Mouse (Mus musculus): Measurements from ENCODE around the gene Fkbp1b. TPM values are rescaled to one million over a fixed set of nuclear protein-coding genes. Genes with fewer than 3 reads are reported as not detected.
A peak's percentile ranks its signal among the peaks of the same experiment; 100 is the strongest.

Fkbp1b gene
- polyA plus RNA-seq, 1 experiment from 2014 or later = 32.7 TPM

GRCm38 (mm10) chr12:4868924-4869323, 27.5 kb upstream of the Fkbp1b start:
- H3K4me3 ChIP-seq (ENCODE audit: inconsistent target) = no peak overlapping the region
- 93% methylated on average over 8 of the region's 8 CpGs for WGBS (ENCODE audit: missing documents)
- H3K79me2 ChIP-seq (ENCODE audit: inconsistent target) = no peaks in the 10 kb centered on the region
- no peak overlapping the region for H3K27ac ChIP-seq
- H3K36me3 ChIP-seq (ENCODE audit: inconsistent target) = no peaks in the 10 kb centered on the region

GRCm38 (mm10) chr12:4864338-4864690, 22.9 kb upstream of the Fkbp1b start:
- no peaks in the 10 kb centered on the region for H3K36me3 ChIP-seq (ENCODE audit: inconsistent target)
- H3K4me3 ChIP-seq (ENCODE audit: inconsistent target) = no peak overlapping the region
- no peaks in the 10 kb centered on the region for H3K79me2 ChIP-seq (ENCODE audit: inconsistent target)
- 86% methylated on average over 4 of the region's 4 CpGs for WGBS (ENCODE audit: missing documents)
- H3K27ac ChIP-seq = no peak overlapping the region

GRCm38 (mm10) chr12:4863654-4864337, 22.4 kb upstream of the Fkbp1b start:
- WGBS (ENCODE audit: missing documents) = 94% methylated on average over 4 of the region's 4 CpGs
- H3K27ac ChIP-seq = no peak overlapping the region

GRCm38 (mm10) chr12:4862672-4863071, 21.3 kb upstream of the Fkbp1b start:
- 94% methylated on average over 4 of the region's 4 CpGs for WGBS (ENCODE audit: missing documents)
- H3K79me2 ChIP-seq (ENCODE audit: inconsistent target) = no peaks in the 10 kb centered on the region
- no peaks in the 10 kb centered on the region for H3K36me3 ChIP-seq (ENCODE audit: inconsistent target)
- H3K27ac ChIP-seq = no peak overlapping the region
- no peak overlapping the region for H3K4me3 ChIP-seq (ENCODE audit: inconsistent target)

More at GRCm38 (mm10) chr12:4863654-4864337, 22.4 kb upstream of the Fkbp1b start:
- Histone ChIP-seq H3K36me3 (ENCODE audit: inconsistent target) (no peaks in the 10 kb centered on the region), H3K4me3 (ENCODE audit: inconsistent target) (no peak overlapping the region), H3K79me2 (ENCODE audit: inconsistent target) (no peaks in the 10 kb centered on the region)

- Histone ChIP-seq H3K36me3 (ENCODE audit: inconsistent target) (no peaks in the 10 kb centered on the region), H3K4me3 (ENCODE audit: inconsistent target) (no peak overlapping the region), H3K79me2 (ENCODE audit: inconsistent target) (no peaks in the 10 kb centered on the region), H3K27ac (no peak overlapping the region)
- WGBS (ENCODE audit: missing documents) = 50% methylated on average over 11 of the region's 11 CpGs
Measured at GRCm38 (mm10) chr12:4859241-4859914, 18.0 kb upstream of the Fkbp1b start.

GRCm38 (mm10) chr12:4856834-4857233, 15.4 kb upstream of the Fkbp1b start:
- no peak overlapping the region for H3K27ac ChIP-seq
- H3K36me3 ChIP-seq (ENCODE audit: inconsistent target) = no peaks in the 10 kb centered on the region
- no peaks in the 10 kb centered on the region for H3K79me2 ChIP-seq (ENCODE audit: inconsistent target)
- no peak overlapping the region for H3K4me3 ChIP-seq (ENCODE audit: inconsistent target)
- WGBS (ENCODE audit: missing documents) = 89% methylated on average over 2 of the region's 2 CpGs

GRCm38 (mm10) chr12:4856160-4856559, 14.8 kb upstream of the Fkbp1b start:
- WGBS (ENCODE audit: missing documents) = 97% methylated on average over 4 of the region's 5 CpGs
- Histone ChIP-seq H3K4me3 (ENCODE audit: inconsistent target) (no peak overlapping the region), H3K27ac (no peak overlapping the region), H3K79me2 (ENCODE audit: inconsistent target) (no peaks in the 10 kb centered on the region), H3K36me3 (ENCODE audit: inconsistent target) (no peaks in the 10 kb centered on the region)

GRCm38 (mm10) chr12:4843741-4844140, 2.4 kb upstream of the Fkbp1b start:
- H3K79me2 ChIP-seq (ENCODE audit: inconsistent target) = peaks cover 49% of the 10 kb centered on the region
- peak overlapping the region; percentile 88 for H3K4me3 ChIP-seq (ENCODE audit: inconsistent target)
- no peaks in the 10 kb centered on the region for H3K36me3 ChIP-seq (ENCODE audit: inconsistent target)
- 0% methylated on average over 12 of the region's 12 CpGs for whole genome bisulfite sequencing (ENCODE audit: missing documents)
- peak overlapping the region; percentile 44 for H3K27ac ChIP-seq

GRCm38 (mm10) chr12:4842890-4843597, 1.7 kb upstream of the Fkbp1b start, which contains the start of gene Wdcp:
Gene Wdcp (plus strand): TSS chr12:4843303.
- Histone ChIP-seq H3K36me3 (ENCODE audit: inconsistent target) (peaks cover under 1% of the 10 kb centered on the region; the same call in 1 of the 2 replicates), H3K79me2 (ENCODE audit: inconsistent target) (peaks cover 56% of the 10 kb centered on the region), H3K4me3 (ENCODE audit: inconsistent target) (peak within 1 kb of the TSS; percentile 88), H3K27ac (peak within 1 kb of the TSS; percentile 44)
- WGBS (ENCODE audit: missing documents) = 2% methylated on average over 30 of the region's 30 CpGs

GRCm38 (mm10) chr12:4842456-4842855, 1.1 kb upstream of the Fkbp1b start:
- peaks cover 6% of the 10 kb centered on the region; the same call in 1 of the 2 replicates for H3K36me3 ChIP-seq (ENCODE audit: inconsistent target)
- no peak overlapping the region for H3K27ac ChIP-seq
- WGBS (ENCODE audit: missing documents) = 90% methylated on average over 8 of the region's 8 CpGs
- peaks cover 54% of the 10 kb centered on the region for H3K79me2 ChIP-seq (ENCODE audit: inconsistent target)
- no peak overlapping the region for H3K4me3 ChIP-seq (ENCODE audit: inconsistent target)

- peak overlapping the region; percentile 76 for H3K27ac ChIP-seq
- peak overlapping the region; percentile 87 for H3K4me3 ChIP-seq (ENCODE audit: inconsistent target)
- 2% methylated on average over 11 of the region's 11 CpGs for WGBS (ENCODE audit: missing documents)
- H3K36me3 ChIP-seq (ENCODE audit: inconsistent target) = peaks cover 17% of the 10 kb centered on the region
- H3K79me2 ChIP-seq (ENCODE audit: inconsistent target) = peaks cover 38% of the 10 kb centered on the region
Measured at GRCm38 (mm10) chr12:4840741-4841140, 650 bp downstream of the Fkbp1b start.

GRCm38 (mm10) chr12:4840010-4840409, 1.4 kb downstream of the Fkbp1b start:
- peak overlapping the region; percentile 76 for H3K27ac ChIP-seq
- peaks cover 31% of the 10 kb centered on the region for H3K79me2 ChIP-seq (ENCODE audit: inconsistent target)
- H3K4me3 ChIP-seq (ENCODE audit: inconsistent target) = peak overlapping the region; percentile 87
- 5% methylated on average over 6 of the region's 6 CpGs for WGBS (ENCODE audit: missing documents)
- H3K36me3 ChIP-seq (ENCODE audit: inconsistent target) = peaks cover 23% of the 10 kb centered on the region

- no peak overlapping the region for H3K4me3 ChIP-seq (ENCODE audit: inconsistent target)
- WGBS (ENCODE audit: missing documents) = 95% methylated on average over 4 of the region's 4 CpGs
- H3K36me3 ChIP-seq (ENCODE audit: inconsistent target) = peaks cover 53% of the 10 kb centered on the region
- no peak overlapping the region for H3K27ac ChIP-seq
- H3K79me2 ChIP-seq (ENCODE audit: inconsistent target) = peaks cover 18% of the 10 kb centered on the region
Measured at GRCm38 (mm10) chr12:4836959-4837358, 4.4 kb downstream of the Fkbp1b start.

GRCm38 (mm10) chr12:4827256-4827655, 14.1 kb downstream of the Fkbp1b start:
- H3K27ac ChIP-seq = no peak overlapping the region
- peaks cover 45% of the 10 kb centered on the region; the same call in 1 of the 2 replicates for H3K36me3 ChIP-seq (ENCODE audit: inconsistent target)
- H3K4me3 ChIP-seq (ENCODE audit: inconsistent target) = no peak overlapping the region
- H3K79me2 ChIP-seq (ENCODE audit: inconsistent target) = peaks cover 29% of the 10 kb centered on the region; the same call in 1 of the 2 replicates
- 86% methylated on average over 3 of the region's 3 CpGs for WGBS (ENCODE audit: missing documents)
